Mouse (Mus musculus): ENCODE measurements around the gene Slc15a3.

Gene Slc15a3

GRCm38 (mm10) chr19:10839010-10839892, at the start of gene Slc15a3:
Slc15a3 (plus strand) TSS chr19:10839727.
- DNase-seq (ENCODE audit: extremely low spot score, low spot score), result no peak

GRCm38 (mm10) chr19:10790323-10790722, 49.2 kb upstream of the Slc15a3 start:
- no peak for DNase-seq (ENCODE audit: extremely low spot score, low spot score)

- DNase-seq (ENCODE audit: extremely low spot score, low spot score), result no peak
Observed at GRCm38 (mm10) chr19:10793044-10793443, 46.5 kb upstream of the Slc15a3 start.

GRCm38 (mm10) chr19:10794916-10795315, 44.6 kb upstream of the Slc15a3 start:
- no peak for DNase-seq (ENCODE audit: extremely low spot score, low spot score)

GRCm38 (mm10) chr19:10798576-10798975, 41.0 kb upstream of the Slc15a3 start:
- no peak for DNase-seq (ENCODE audit: extremely low spot score, low spot score)

GRCm38 (mm10) chr19:10799155-10799554, 40.4 kb upstream of the Slc15a3 start:
- DNase-seq (ENCODE audit: extremely low spot score, low spot score), result no peak

GRCm38 (mm10) chr19:10801070-10801469, 38.5 kb upstream of the Slc15a3 start:
- no peak for DNase-seq (ENCODE audit: extremely low spot score, low spot score)

GRCm38 (mm10) chr19:10801906-10802305, 37.6 kb upstream of the Slc15a3 start:
- no peak for DNase-seq (ENCODE audit: extremely low spot score, low spot score)

- no peak for DNase-seq (ENCODE audit: extremely low spot score, low spot score)
Observed at GRCm38 (mm10) chr19:10803751-10804150, 35.8 kb upstream of the Slc15a3 start.

GRCm38 (mm10) chr19:10804850-10805660, 34.5 kb upstream of the Slc15a3 start:
- no peak for DNase-seq (ENCODE audit: extremely low spot score, low spot score)

GRCm38 (mm10) chr19:10805661-10806285, 33.8 kb upstream of the Slc15a3 start:
- DNase-seq (ENCODE audit: extremely low spot score, low spot score), result no peak

GRCm38 (mm10) chr19:10808524-10809233, 30.8 kb upstream of the Slc15a3 start:
- no peak for DNase-seq (ENCODE audit: extremely low spot score, low spot score)

GRCm38 (mm10) chr19:10809428-10810175, 29.9 kb upstream of the Slc15a3 start:
- DNase-seq (ENCODE audit: extremely low spot score, low spot score), result no peak

GRCm38 (mm10) chr19:10810176-10810492, 29.4 kb upstream of the Slc15a3 start:
- DNase-seq (ENCODE audit: extremely low spot score, low spot score), result no peak

GRCm38 (mm10) chr19:10811471-10811870, 28.1 kb upstream of the Slc15a3 start:
- DNase-seq (ENCODE audit: extremely low spot score, low spot score), result no peak

- no peak for DNase-seq (ENCODE audit: extremely low spot score, low spot score)
Observed at GRCm38 (mm10) chr19:10813039-10813438, 26.5 kb upstream of the Slc15a3 start.

- DNase-seq (ENCODE audit: extremely low spot score, low spot score), result no peak
Observed at GRCm38 (mm10) chr19:10813905-10814304, 25.6 kb upstream of the Slc15a3 start.

- DNase-seq (ENCODE audit: extremely low spot score, low spot score), result no peak
Observed at GRCm38 (mm10) chr19:10815871-10816270, 23.7 kb upstream of the Slc15a3 start.

- DNase-seq (ENCODE audit: extremely low spot score, low spot score), result no peak
Observed at GRCm38 (mm10) chr19:10816462-10816861, 23.1 kb upstream of the Slc15a3 start.

GRCm38 (mm10) chr19:10818217-10818946, 21.1 kb upstream of the Slc15a3 start:
- DNase-seq (ENCODE audit: extremely low spot score, low spot score), result no peak
